Mouse (Mus musculus) limb, embryonic 14.5 days (tissue): ENCODE results near the gene Ror1. TPM values are rescaled to one million over a fixed set of nuclear protein-coding genes. Genes with fewer than 3 reads are reported as not detected.

Experiments
- ATAC-seq: fragments of 200-750 bp; cut with Nextera tagmentation; 2 replicates; pipeline ENCODE4 v1.8.0; 2017; ENCODE audit warnings: low read depth, moderate number of reproducible peaks, moderate TSS enrichment; ENCODE audit not compliant: low FRiP score
- DNase-seq: peaks from one replicate; pipeline ENCODE4 v3.0.0-alpha.2; 2015; ENCODE audit warnings: low spot score
- H3K27ac ChIP-seq: fragments of 300-500 bp; sonication (generic); replicated peaks from 2 replicates; pipeline ENCODE4 v1.5.1; 2014; ENCODE audit warnings: low read depth, mild to moderate bottlenecking, low read length, moderate library complexity, mixed read lengths
- H3K27me3 ChIP-seq: fragments of 300-500 bp; sonication (generic); 2 replicates; pipeline ENCODE4 v1.6.1; 2014; ENCODE audit warnings: low read length, mixed read lengths; ENCODE audit not compliant: control insufficient read depth, insufficient read depth
- H3K36me3 ChIP-seq: fragments of 300-500 bp; sonication (generic); 2 replicates; pipeline ENCODE4 v1.6.1; 2014; ENCODE audit warnings: mild to moderate bottlenecking, low read length, moderate library complexity, mixed read lengths; ENCODE audit not compliant: control insufficient read depth, insufficient read depth
- H3K4me1 ChIP-seq: fragments of 300-500 bp; sonication (generic); 2 replicates; pipeline ENCODE4 v1.6.1; 2014; ENCODE audit warnings: antibody characterized with exemption, low read length, mixed read lengths; ENCODE audit not compliant: control insufficient read depth, insufficient read depth
- H3K4me2 ChIP-seq: fragments of 300-500 bp; sonication (generic); replicated peaks from 2 replicates; pipeline ENCODE4 v1.6.1; 2014; ENCODE audit warnings: low read depth, mild to moderate bottlenecking, low read length, moderate library complexity; ENCODE audit not compliant: severe bottlenecking
- H3K4me3 ChIP-seq: fragments of 300-500 bp; sonication (generic); replicated peaks from 2 replicates; pipeline ENCODE4 v1.5.1; 2014; ENCODE audit warnings: low read length
- H3K9ac ChIP-seq: fragments of 300-500 bp; sonication (generic); 2 replicates; pipeline ENCODE4 v1.6.1; 2014; ENCODE audit warnings: mild to moderate bottlenecking, low read depth, low read length, moderate library complexity; ENCODE audit not compliant: severe bottlenecking
- H3K9me3 ChIP-seq: fragments of 300-500 bp; sonication (generic); 2 replicates; pipeline ENCODE4 v1.6.1; 2016; ENCODE audit warnings: low read length; ENCODE audit not compliant: control insufficient read depth
- POLR2A ChIP-seq: fragments of 200-500 bp; IDR thresholded peaks from 2 replicates; pipeline ENCODE4 v1.8.0; 2012; ENCODE audit warnings: inconsistent platforms, mild to moderate bottlenecking, moderate library complexity, borderline replicate concordance; ENCODE audit not compliant: insufficient read depth, insufficient read length; ENCODE audit errors: extremely low read depth
- WGBS: fragments of 180-500 bp; shearing (Covaris S2); extraction: QIAGEN DNeasy Blood & Tissue Kit; methylation state at CpG from one replicate; pipeline ENCODE4 v1.1.7; 2014; 5-methylcytosine and 5-hydroxymethylcytosine counted together
- polyA plus RNA-seq, 2 experiments: library from polyadenylated mRNA; depleted of rRNA in 1 of 2; stranded (reverse) in 1 of 2; unstranded in 1 of 2; fragments of >200 nt; fragmentation: Nextera tagmentation in 1 of 2; extraction: Ambion mirVana in 1 of 2; gene quantifications; 2 replicates each; pipeline versions ENCODE4 v1.2.1 to v1.2.3; 2012 to 2014

Ror1 gene
- polyA plus RNA-seq, 2 experiments: 8.6 to 12.0 TPM

DNA sequence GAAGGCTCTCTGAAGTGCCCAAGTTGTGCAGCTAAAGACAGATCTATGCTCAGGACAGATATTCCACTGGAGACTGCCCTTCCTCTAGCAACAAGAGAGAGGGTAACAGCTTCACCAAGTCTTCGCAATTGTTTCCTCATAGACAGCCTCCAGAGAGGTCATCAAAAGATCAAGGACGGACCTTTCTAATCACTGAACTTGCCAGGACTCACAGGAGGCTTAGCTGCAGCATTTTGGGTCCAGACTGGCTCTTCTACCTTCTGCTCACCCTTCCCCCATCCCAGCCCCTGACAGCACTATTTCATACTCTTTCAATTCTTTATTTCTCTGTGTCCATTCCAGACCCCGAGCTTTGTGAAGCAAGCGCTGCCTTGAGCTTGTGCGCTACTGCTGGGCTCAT is 204.6 kb downstream of the Ror1 start:
- no peak for ATAC-seq
- H3K4me1 ChIP-seq: no peaks in the 10 kb centered on the region
- DNase-seq: no peak
- 84% methylated on average over 5 of the region's 5 CpGs for WGBS
- no peak overlapping the region for H3K9ac ChIP-seq
- no peaks in the 10 kb centered on the region for H3K9me3 ChIP-seq
- no peaks in the 10 kb centered on the region for H3K36me3 ChIP-seq
- no peak overlapping the region for H3K4me3 ChIP-seq
- no peak overlapping the region for H3K4me2 ChIP-seq
- no peak for TF ChIP-seq POLR2A
- H3K27ac ChIP-seq: no peak overlapping the region
- H3K27me3 ChIP-seq: no peaks in the 10 kb centered on the region

DNA sequence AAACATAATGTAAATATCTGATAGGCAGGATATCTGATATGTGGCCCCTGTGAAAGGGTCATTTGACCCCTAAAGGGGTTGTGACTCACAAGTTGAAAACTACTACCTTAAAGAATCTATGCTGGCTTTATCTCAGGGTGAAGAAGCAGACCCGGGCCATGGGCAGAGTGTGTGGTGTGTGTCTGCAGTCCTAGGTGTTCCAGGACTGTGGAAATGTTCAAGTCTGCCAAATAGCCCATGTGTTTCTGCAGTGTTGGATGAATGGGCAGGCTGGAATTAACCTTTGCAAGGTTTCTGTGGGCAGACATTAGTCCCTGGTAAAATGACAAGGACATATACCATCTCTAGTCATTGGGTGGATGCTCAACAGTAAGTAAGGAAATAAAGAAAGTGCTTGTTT is 205.8 kb downstream of the Ror1 start:
- WGBS: 90% methylated on average over 1 of the region's 1 CpGs
- TF ChIP-seq POLR2A: no peak
- no peaks in the 10 kb centered on the region for H3K9me3 ChIP-seq
- H3K27me3 ChIP-seq: no peaks in the 10 kb centered on the region
- H3K4me3 ChIP-seq: no peak overlapping the region
- no peaks in the 10 kb centered on the region for H3K36me3 ChIP-seq
- ATAC-seq (no peak), DNase-seq (no peak)
- H3K27ac ChIP-seq: no peak overlapping the region
- no peak overlapping the region for H3K4me2 ChIP-seq
- no peak overlapping the region for H3K9ac ChIP-seq
- H3K4me1 ChIP-seq: no peaks in the 10 kb centered on the region

DNA sequence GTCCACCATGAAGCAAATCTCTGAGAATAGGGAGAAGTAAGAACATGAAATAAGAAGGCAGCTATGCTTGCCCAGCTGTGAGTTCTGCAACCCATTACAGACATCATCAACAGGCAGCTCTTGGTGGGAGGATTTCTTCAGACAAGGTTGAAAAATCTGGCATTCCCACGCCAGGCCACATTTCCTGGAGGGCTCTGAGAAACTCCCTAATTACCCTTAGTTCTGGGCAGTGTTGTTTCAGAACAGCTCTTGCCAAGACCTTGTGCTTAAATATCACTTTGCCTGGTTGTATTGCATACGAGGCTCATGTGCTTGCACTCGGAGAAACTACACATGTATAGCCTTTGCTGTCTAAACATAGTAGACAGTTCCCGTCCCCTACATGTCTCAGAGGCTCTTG is 211.8 kb downstream of the Ror1 start:
- H3K4me1 ChIP-seq: 0 out of 2 replicates have a peak, but pooled peaks cover 9% of the 10 kb centered on the region
- no peak for ATAC-seq
- H3K27me3 ChIP-seq: no peaks in the 10 kb centered on the region
- WGBS: 52% methylated on average over 4 of the region's 4 CpGs
- no peak overlapping the region for H3K9ac ChIP-seq
- H3K4me3 ChIP-seq: no peak overlapping the region
- no peak for TF ChIP-seq POLR2A
- no peak overlapping the region for H3K4me2 ChIP-seq
- no peaks in the 10 kb centered on the region for H3K36me3 ChIP-seq
- no peaks in the 10 kb centered on the region for H3K9me3 ChIP-seq
- no peak for DNase-seq
- H3K27ac ChIP-seq: no peak overlapping the region

- no peak for TF ChIP-seq POLR2A
- DNase-seq (no peak), ATAC-seq (no peak)
- Histone ChIP-seq H3K9me3 (no peaks in the 10 kb centered on the region), H3K9ac (no peak overlapping the region), H3K36me3 (no peaks in the 10 kb centered on the region), H3K27me3 (no peaks in the 10 kb centered on the region), H3K4me2 (no peak overlapping the region), H3K4me3 (no peak overlapping the region), H3K27ac (no peak overlapping the region), H3K4me1 (0 out of 2 replicates have a peak, but pooled peaks cover 9% of the 10 kb centered on the region)
- 80% methylated on average over 10 of the region's 10 CpGs for WGBS
Measured at GRCm38 (mm10) chr4:100311775-100312537, 216.4 kb downstream of the Ror1 start.

DNA sequence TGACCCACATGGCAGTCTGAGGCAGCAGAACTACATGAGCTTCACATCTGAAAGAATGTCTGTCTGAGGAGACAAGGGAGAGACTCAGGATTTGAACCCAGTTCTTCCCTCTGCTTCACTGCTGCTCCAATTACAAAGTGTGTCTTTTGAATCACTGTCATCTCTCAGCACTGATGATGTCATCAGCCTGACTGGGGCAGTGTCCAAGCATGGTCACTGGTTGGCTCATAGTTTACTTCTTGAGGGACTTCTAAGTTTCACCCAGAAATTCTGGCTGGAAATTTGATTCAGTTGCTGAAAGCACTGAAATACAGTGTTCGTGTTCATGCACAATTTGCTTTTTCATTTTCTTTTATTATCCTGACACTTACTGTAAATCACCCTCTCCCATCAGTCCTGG is 219.5 kb downstream of the Ror1 start:
- ATAC-seq: no peak
- 45% methylated on average over 1 of the region's 1 CpGs for WGBS
- no peak for TF ChIP-seq POLR2A

More for the DNA sequence above, 219.5 kb downstream of the Ror1 start:
- DNase-seq: peak; percentile 21
- Histone ChIP-seq H3K4me3 (no peak overlapping the region), H3K9ac (no peak overlapping the region), H3K36me3 (no peaks in the 10 kb centered on the region), H3K27ac (no peak overlapping the region), H3K9me3 (no peaks in the 10 kb centered on the region), H3K27me3 (no peaks in the 10 kb centered on the region), H3K4me1 (no peaks in the 10 kb centered on the region), H3K4me2 (no peak overlapping the region)
